Mouse (Mus musculus): Measurements from ENCODE around the gene Epha10. TPM values are rescaled to one million over a fixed set of nuclear protein-coding genes. Genes with fewer than 3 reads are reported as not detected.

The Epha10 gene
- polyA plus RNA-seq, 1 experiment from 2014 or later: not detected

Other genes starting within 250 kb of the Epha10 start
- gene Pou3f1, start 224.1 kb upstream of the Epha10 start, polyA plus RNA-seq (2016; fragmentation: Nextera tagmentation; extraction: Ambion mirVana): 0.23 and 0.36 TPM in 2 replicates
- gene Utp11, start 187.3 kb upstream of the Epha10 start, polyA plus RNA-seq (2016; fragmentation: Nextera tagmentation; extraction: Ambion mirVana): 58.4 and 61.5 TPM in 2 replicates
- gene Fhl3, start 180.2 kb upstream of the Epha10 start, polyA plus RNA-seq (2016; fragmentation: Nextera tagmentation; extraction: Ambion mirVana): 6.2 TPM in 2 replicates
- 100.0 and 100 TPM in 2 replicates for gene Sf3a3, start 166.1 kb upstream of the Epha10 start, polyA plus RNA-seq (2016; fragmentation: Nextera tagmentation; extraction: Ambion mirVana)
- 17.3 and 20.2 TPM in 2 replicates for gene Inpp5b, start 139.0 kb upstream of the Epha10 start, polyA plus RNA-seq (2016; fragmentation: Nextera tagmentation; extraction: Ambion mirVana)
- 9.8 and 11.6 TPM in 2 replicates for gene Mtf1, start 78.8 kb upstream of the Epha10 start, polyA plus RNA-seq (2016; fragmentation: Nextera tagmentation; extraction: Ambion mirVana)
- 24.4 and 26.0 TPM in 2 replicates for gene Yrdc, start 30.2 kb upstream of the Epha10 start, polyA plus RNA-seq (2016; fragmentation: Nextera tagmentation; extraction: Ambion mirVana)
- gene 1110065P20Rik, start 29.7 kb upstream of the Epha10 start, polyA plus RNA-seq (2016; fragmentation: Nextera tagmentation; extraction: Ambion mirVana): 51.6 and 54.2 TPM in 2 replicates
- gene Maneal, start 18.7 kb upstream of the Epha10 start, polyA plus RNA-seq (2016; fragmentation: Nextera tagmentation; extraction: Ambion mirVana): 0.06 and 0.14 TPM in 2 replicates
- gene 9930104L06Rik, start 56.1 kb downstream of the Epha10 start, polyA plus RNA-seq (2016; fragmentation: Nextera tagmentation; extraction: Ambion mirVana): 9.9 and 10.4 TPM in 2 replicates
- 134 and 138 TPM in 2 replicates for gene Cdca8, start 58.4 kb downstream of the Epha10 start, polyA plus RNA-seq (2016; fragmentation: Nextera tagmentation; extraction: Ambion mirVana)
- 7.0 and 7.4 TPM in 2 replicates for gene Rspo1, start 105.5 kb downstream of the Epha10 start, polyA plus RNA-seq (2016; fragmentation: Nextera tagmentation; extraction: Ambion mirVana)
- gene Gnl2, start 135.7 kb downstream of the Epha10 start, polyA plus RNA-seq (2016; fragmentation: Nextera tagmentation; extraction: Ambion mirVana): 66.0 and 67.3 TPM in 2 replicates
- gene Dnali1, start 184.8 kb downstream of the Epha10 start, polyA plus RNA-seq (2016; fragmentation: Nextera tagmentation; extraction: Ambion mirVana): 0.17 and 0.18 TPM in 2 replicates
- 20.6 and 22.6 TPM in 2 replicates for gene Snip1, start 185.8 kb downstream of the Epha10 start, polyA plus RNA-seq (2016; fragmentation: Nextera tagmentation; extraction: Ambion mirVana)
- 48.7 and 53.3 TPM in 2 replicates for gene Meaf6, start 204.2 kb downstream of the Epha10 start, polyA plus RNA-seq (2016; fragmentation: Nextera tagmentation; extraction: Ambion mirVana)
- gene Zc3h12a, start 246.9 kb downstream of the Epha10 start, polyA plus RNA-seq (2016; fragmentation: Nextera tagmentation; extraction: Ambion mirVana): 0.80 and 1.3 TPM in 2 replicates

Data from heart, embryonic 12.5 days (tissue).